Mouse (Mus musculus) cerebellum, postnatal 36 days (tissue): ENCODE measurements around the gene Khdrbs1.
A peak's percentile ranks its signal among the peaks of the same experiment; 100 is the strongest.
"Not testable (repeated sequence)": the region's sequence is repeated elsewhere in the genome, so short reads cannot be mapped to it uniquely, and the experiment has no call there.

Experiments used
- DNase-seq, 2 experiments: peaks; one replicate each; pipeline ENCODE4 v3.0.0; 2021 to 2022; ENCODE audit warnings: mixed read lengths in 2 of 2

Khdrbs1 gene

GRCm38 (mm10) chr4:129742232-129743009 is at the start of gene Khdrbs1:
Gene Khdrbs1, minus strand, starts transcription at chr4:129742303.
- DNase-seq, result peak; percentile 94 to 97

- no peak for DNase-seq
These were observed 49.3 kb upstream of the Khdrbs1 start for GRCm38 (mm10) chr4:129791399-129791798.

- no peak for DNase-seq
These were observed 48.4 kb upstream of the Khdrbs1 start for GRCm38 (mm10) chr4:129790475-129790874.

DNA sequence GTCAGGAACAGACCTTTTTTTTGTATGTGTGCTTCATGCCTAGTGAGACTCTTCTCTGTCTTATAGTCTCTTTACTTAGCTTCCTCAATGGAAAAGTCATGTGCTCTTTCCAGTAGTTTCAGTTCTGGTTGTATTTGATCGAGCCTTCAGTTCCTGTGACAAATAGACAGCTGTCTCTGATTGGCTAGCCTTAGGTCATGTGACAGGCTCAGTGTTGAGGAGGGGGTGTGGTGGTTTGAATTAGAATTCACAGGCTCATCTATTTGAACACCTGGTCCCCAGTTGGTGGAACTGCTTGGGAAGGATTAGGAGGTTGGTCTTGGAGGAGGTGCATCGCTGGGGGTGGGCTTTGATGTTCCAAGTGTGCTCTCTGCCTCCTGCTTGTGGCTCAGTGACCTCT is 47.5 kb upstream of the Khdrbs1 start:
- DNase-seq, result no peak

DNA sequence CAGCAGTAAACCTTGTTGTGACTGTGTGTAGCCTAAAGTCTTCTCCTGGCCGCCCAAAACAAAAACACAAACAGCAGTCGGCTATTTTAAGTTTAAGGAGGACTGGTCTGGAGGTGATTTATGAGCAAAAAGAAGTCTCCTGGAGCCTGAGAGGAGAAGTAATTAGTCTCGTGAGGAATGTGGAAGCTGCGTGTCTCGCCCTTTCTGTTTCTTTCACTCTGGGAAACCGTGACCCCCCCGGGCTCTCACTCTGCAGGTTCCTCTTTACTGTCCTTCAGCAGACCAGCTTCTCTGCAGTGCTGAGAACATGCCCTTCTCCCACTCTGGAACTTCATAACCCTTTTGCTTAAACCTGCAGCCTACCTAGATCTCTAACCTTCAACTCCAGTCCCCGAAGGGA is 46.6 kb upstream of the Khdrbs1 start:
- no peak for DNase-seq

DNA sequence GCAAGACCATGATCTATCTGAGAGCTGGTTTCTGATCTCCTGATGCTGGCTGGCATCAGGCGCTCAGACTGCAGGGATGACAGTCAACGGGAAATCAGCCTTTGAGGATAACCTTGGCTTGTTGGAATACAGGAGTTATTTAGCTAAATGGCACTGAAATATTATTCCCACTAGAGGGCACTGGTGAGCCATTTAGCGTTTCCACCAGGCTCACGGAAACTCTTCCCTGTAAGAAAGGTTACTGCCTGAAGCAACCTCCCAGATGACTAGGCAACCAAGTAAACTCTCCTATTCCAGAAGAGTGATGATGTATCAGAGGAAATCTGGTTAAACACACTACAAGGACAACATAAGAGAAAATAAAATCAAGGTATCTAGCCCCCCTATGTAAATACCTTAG is 43.1 kb upstream of the Khdrbs1 start:
- peak; percentile 37 to 76 for DNase-seq

- no peak for DNase-seq
These were observed 41.4 kb upstream of the Khdrbs1 start for GRCm38 (mm10) chr4:129783506-129783905.

DNA sequence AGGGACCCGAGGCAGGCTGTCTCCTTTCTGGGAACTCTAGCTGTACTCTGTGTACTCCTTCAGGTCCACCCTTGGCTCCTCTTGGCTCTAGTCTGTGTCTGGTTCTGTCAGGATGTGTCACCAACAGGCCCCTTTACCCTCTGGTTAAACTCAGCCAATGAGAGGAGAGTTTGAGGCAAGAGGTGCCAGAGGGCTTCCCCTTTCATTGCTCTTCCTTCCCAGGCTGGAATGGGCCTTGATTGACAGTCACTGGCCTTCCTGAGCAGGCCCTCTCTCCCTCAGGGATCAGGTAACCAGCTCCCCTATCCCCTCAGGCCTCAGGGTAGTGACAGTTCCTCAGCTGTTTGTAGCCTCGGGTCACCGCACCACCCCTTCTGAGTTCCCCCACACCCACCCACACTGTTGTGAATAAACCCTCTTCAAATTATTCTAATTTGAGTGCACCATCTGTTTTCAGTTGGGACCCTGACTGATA is 40.8 kb upstream of the Khdrbs1 start:
- DNase-seq, result no peak

DNA sequence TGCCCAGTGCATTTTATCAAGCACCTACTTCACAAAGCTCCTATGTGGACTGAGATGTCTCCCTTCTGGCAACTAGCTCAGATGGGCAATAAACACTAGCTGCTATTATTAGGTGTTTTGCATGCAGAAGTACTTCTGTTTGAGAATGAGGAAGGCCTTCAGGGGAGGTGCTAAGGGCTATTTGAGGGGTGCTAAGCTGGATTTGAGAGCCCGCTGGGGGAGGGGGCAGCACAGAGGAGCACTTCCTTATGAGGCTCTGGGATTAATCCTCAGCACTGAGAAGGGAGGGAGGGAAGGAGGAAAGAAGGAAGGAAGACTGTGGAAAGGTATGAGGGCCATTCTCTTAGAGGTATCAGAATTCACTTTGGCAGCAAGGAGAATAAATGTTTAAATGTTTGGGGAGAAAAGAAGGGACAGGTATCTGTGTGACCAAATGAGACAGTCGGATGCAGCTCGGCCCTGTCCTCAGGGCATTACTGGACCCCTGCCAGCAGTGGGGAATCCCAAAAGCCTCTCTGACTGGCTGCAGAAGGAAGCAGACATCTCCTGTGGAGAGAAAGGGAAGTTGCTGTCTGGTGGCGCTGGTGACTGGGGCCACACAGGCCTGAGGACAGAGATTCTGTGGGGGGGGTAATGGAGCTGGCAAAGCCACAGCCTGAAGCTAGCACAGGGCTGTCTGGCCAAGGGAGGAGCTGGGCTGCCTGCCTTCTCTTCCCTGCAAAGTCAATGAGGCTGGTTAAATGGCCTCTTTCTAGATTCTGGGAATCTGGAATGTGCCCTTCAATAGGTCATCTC is 40.0 kb upstream of the Khdrbs1 start:
- peak; percentile 27 to 51 for DNase-seq

GRCm38 (mm10) chr4:129771672-129772521 is 29.8 kb upstream of the Khdrbs1 start:
- peak; percentile 25 to 31 for DNase-seq

- no peak for DNase-seq
These were observed 29.2 kb upstream of the Khdrbs1 start for GRCm38 (mm10) chr4:129771314-129771671.

DNA sequence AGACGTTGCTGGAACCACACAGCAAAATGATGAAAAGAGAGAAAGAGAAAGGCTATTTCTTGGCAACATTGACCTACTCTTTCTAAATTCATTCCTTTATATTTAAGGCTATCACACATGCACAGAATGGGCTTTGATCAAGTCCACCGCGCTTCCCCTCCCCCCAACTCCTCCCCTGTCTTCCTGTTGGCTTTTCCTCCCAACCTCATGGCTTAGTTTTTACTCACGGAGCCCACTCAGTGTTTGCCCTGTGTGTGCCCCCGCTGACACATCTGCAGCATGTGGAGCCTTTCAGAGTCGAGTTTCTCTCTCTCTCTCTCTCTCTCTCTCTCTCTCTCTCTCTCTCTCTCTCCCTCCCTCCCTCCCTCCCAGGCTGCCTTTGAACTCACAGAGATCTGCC is 28.5 kb upstream of the Khdrbs1 start:
- no peak for DNase-seq

DNA sequence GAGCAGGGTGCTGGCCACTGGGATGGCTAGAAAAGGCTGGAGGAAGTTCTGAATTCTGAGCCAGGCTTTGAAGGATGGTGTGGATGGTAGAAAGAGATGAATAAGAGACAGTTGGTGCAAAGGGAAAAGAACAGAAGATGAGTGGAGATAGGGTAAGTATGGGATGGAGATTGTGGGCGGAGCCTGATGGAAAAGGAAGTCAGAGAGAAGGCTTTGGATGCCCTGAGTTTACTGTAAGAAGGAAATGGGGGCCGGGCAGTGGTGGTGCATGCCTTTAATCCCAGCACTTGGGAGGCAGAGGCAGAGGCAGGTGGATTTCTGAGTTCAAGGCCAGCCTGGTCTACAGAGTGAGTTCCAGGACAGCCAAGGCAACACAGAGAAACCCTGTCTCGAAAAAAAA is 26.6 kb upstream of the Khdrbs1 start:
- DNase-seq, result not testable (repeated sequence)

DNA sequence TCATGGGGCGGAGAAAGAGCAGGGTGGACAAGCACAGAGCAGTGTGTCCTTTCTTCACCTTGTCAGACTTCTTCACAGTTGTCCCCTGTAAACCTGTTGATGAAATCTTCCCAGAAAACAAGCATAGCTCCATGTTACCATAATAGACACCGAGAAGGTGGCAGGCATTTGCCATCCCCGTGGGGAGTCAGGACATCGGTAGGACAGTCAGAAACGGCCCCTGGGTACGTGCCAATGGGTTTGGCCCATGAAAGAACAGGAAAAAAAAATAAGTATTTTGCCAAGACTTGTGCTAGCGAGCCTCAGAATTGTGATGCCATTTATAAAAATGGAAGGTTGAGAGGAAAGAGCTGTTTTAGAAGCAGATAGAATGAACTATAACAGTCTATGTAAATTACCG is 25.7 kb upstream of the Khdrbs1 start:
- DNase-seq, result peak; percentile 54 to 64

- DNase-seq, result no peak
These were observed 23.2 kb upstream of the Khdrbs1 start for GRCm38 (mm10) chr4:129765351-129765750.

DNA sequence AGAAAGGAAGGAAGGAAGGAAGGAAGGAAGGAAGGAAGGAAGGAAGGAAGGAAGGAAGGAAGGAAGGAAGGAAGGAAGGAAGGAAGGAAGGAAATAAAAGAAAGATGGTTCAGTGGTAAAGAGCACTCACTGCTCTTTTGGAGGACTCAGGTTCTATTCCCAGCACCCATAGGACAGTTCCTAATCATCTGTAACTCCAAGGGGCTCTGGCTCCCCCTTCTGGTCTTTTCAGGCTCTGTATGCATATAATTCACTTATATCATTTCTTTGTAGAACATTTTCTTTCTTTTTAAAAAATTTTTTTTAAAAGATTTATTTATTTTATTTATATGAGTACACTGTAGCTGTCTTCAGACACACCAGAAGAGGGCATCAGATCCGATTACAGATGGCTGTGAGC is 20.4 kb upstream of the Khdrbs1 start:
- DNase-seq, result not testable (repeated sequence)

GRCm38 (mm10) chr4:129761606-129762005 is 19.5 kb upstream of the Khdrbs1 start:
- no peak for DNase-seq

DNA sequence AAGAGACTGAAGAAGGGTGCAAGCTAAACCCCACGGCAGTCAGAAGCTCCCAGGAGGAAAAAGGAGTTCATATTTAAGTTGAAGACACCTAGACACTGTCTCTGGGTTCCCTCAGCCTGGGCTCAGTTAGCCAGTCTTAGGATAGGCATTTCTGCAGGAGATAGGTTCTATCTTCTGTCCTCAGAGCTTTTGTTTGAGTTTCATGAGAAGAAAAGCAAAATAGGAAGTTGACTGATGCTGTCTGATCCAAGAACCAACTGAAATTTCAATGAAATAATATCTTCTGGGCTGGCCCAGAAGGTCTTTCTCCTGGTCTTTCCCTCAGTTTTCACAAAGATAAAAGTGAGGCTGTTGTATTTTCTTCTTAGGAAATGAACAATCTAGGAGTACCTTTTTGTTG is 13.4 kb upstream of the Khdrbs1 start:
- no peak for DNase-seq

GRCm38 (mm10) chr4:129754742-129755141 is 12.6 kb upstream of the Khdrbs1 start:
- DNase-seq, result no peak

DNA sequence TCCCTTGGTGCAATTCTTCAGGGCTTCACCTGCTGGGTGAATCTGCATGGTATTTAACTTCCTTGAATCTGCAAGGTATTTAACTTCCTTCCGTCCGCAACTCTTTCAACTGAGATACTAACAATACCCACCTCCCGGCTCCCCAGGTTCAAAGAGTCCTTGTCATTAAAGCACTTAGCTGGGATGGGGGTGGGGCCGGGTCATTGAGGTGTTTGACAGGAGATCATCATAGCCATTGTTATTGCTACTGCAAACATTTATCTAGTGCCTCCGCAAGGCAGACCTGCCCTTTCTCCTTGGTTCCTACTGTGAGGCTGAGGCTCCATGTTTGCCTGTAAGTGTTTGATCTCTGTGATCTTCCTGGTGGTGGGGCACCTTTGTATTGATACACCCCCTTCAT is 8.3 kb upstream of the Khdrbs1 start:
- no peak for DNase-seq

DNA sequence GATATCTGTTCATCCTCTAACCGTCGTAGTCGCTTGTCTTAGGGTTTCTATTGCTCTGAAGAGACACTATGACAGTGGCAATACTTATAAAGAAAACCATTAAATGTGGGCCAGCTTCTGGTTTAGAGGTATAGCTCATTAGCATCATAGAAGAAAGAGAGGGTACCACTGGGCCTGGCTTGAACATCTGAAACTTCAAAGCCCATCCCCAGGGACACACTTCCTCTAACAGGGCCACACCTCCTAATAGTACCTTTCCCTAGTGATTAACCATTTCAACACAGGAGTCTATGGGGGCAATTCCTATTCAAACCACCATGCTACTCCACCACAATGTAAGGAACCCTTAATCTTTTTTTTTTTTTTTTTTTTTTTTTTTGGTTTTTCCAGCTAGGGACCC is 4.5 kb upstream of the Khdrbs1 start:
- DNase-seq, result no peak

DNA sequence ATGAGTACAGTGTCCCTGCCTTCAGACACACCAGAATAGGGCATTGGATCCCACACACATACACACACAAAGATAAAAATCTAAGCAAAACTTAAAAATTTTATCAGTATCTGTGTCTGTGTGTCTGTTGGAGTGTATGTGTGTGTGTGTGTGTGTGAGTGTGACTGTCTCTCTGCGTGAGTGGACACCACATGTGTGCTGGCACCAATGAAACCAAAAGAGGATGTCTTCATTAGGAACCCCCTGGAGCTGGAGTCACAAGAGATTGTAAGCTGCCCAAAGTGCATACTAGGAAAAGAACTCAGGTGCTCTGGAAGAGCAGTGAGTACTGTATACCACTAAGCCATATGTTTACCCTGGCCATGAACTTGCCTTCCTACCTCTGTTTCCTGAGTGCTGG is 4.0 kb upstream of the Khdrbs1 start:
- DNase-seq, result no peak

- DNase-seq, result no peak
These were observed 1.4 kb upstream of the Khdrbs1 start for GRCm38 (mm10) chr4:129743494-129743893.
